Mouse (Mus musculus) CD4-positive, CD25-positive, alpha-beta regulatory T cell, adult 9 weeks (primary cell): Measurements from ENCODE around the gene Exoc3l2. TPM values are rescaled to one million over a fixed set of nuclear protein-coding genes. Genes with fewer than 3 reads are reported as not detected.

Source experiments
- polyA plus RNA-seq: library from polyadenylated mRNA; unstranded; fragments of 100-300 nt; shearing (Covaris generic); gene quantifications from one replicate; pipeline ENCODE4 v1.2.1, GENCODE M21; 2017

The Exoc3l2 gene
- not detected for polyA plus RNA-seq

DNA sequence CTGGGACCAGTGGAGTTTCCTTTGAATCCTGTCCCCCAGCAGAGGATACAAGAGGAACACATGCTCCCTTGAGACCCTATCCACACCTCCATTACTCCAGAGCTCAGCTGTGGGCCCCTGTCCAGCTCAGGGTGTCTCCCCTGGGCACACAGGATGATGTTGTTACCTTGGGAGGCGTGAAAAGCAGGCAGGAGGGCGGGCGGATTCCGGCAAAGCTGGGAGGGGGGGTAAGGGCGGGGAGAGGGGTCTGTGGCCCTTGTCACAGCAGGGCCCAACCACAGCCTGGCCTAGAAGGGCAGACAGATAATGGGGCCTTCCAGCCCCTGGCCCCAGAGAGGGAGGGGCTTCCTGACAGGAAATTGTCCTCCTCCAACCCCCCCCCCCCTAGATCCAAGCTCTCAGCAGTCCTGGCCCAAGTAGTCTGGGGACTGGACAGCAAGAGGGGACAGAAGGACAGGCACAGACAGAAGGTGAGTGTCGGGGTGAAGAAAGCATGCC is at the start of gene Exoc3l2:
Exoc3l2 (plus strand) TSS at position 448 of the 498 bp plus-strand sequence.

DNA sequence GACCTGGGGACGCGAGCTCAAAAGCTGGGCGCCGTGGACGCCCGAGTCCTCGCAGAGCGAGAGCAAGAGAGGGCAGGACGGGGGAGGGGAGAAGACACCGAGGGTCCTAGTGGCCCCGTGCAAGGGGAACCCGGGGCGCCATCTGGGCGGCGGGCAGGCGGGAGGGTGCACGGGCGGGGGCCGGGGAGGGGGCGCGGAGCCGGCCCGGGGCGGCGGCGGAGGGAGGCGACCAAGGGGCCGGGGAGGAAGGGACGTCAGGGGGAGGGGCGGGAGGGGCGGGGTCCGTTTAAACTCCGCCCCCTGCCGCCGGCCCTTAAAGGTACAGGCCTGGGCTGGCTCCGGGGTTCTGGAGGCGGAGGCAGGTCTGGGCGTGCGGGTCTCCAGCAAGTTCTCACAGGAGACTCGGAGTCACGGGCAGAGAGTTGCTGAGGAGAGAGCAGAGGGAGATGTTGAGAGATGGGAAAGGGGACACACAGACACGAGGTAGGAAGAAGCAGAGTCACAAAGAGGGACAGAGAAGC is 4.5 kb upstream of the Exoc3l2 start, which contains the start of gene Mark4:
Mark4 (minus strand) TSS at position 231 of the 521 bp plus-strand sequence.

DNA sequence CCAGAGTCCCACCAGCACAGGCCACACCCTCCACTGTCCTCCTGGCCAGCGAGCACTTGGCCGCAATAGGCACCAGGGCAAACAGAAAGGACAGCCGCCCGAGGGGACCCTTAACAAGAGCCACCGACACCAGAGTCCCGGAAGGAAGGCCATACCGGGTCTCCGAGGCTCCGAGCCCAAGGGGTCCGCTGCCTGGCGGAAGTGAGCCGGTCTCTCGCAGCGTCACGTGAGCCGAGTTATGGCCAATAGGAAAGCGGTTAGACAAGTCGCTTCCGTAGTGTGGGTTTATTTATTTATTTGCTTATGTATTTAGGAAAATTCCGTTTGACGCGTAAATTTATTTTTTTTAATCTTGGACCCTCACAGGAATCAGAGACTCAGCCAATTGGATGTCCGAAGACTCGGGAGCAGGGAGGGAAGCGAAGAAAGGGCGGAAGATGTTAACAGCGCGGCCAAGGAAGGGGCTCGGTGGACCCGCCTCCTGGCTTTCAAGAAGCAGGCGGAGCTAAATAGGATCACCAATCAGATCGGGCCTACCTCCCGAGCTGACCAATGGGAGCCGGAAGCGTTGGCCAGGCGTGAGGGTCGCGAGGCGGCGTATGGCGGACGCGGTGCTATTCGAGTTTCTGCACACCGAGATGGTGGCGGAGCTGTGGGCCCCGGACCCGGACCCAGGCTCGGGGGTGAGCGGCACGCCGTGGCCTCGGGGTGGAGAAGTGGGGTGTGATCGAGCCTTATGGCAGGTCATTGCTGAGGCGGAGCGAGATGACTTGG is 45.2 kb downstream of the Exoc3l2 start, which contains the start of the genes Bloc1s3 and Trappc6a:
Bloc1s3 (minus strand) TSS at position 218 of the 774 bp plus-strand sequence.
Trappc6a (plus strand) TSS at position 246 of the 774 bp plus-strand sequence.

DNA sequence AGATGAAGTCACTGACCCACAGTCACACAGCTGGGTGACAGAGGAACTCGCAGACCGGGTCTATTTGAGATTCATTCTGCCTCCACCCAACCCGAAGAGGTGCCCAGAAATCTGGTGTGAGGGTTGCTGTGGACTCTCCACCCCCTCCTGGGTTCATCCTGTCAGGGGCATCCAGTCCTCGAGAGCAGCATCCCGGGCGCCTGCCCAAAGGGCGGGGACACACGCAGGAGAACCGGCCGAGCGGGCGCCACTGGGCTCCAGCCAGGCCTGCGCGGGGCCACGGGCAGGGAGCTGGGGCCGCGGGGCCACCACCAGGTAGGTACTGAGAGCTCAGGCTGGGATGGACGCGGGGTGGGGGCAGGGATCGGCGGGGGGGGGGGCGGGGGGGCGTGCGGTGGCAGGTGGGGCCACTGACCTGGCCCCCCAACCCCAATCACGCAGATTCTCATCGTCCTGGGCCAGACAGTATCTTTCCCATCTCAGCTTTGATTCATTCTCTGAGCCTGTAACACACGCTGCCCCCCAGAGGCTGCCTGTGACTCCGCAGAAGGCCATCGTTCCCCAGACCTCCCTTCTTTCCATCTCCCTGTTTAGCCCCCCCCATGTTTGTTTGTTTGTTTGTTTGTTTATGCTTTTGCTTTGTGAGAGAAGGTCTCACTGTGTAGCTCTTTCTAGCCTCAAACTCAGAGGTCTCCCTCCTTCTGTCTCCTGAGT is 54.7 kb downstream of the Exoc3l2 start, which contains the start of gene Nkpd1:
Nkpd1 (plus strand) TSS at position 187 of the 714 bp plus-strand sequence.

Other genes with a start within 250 kb of the Exoc3l2 start
- 25.6 TPM for gene Opa3, start 235.0 kb upstream of the Exoc3l2 start, polyA plus RNA-seq
- gene Vasp, start 191.5 kb upstream of the Exoc3l2 start, polyA plus RNA-seq: 301 TPM
- gene Ppm1n, start 183.3 kb upstream of the Exoc3l2 start, polyA plus RNA-seq: 1.3 TPM
- not detected for gene Rtn2, start 180.7 kb upstream of the Exoc3l2 start, polyA plus RNA-seq
- 0.94 TPM for gene Fosb, start 153.3 kb upstream of the Exoc3l2 start, polyA plus RNA-seq
- 88.0 TPM for gene Ercc1, start 118.6 kb upstream of the Exoc3l2 start, polyA plus RNA-seq
- gene Cd3eap, start 103.8 kb upstream of the Exoc3l2 start, polyA plus RNA-seq: 18.5 TPM
- 0.29 TPM for gene Ppp1r13l, start 103.6 kb upstream of the Exoc3l2 start, polyA plus RNA-seq
- gene Ercc2, start 81.3 kb upstream of the Exoc3l2 start, polyA plus RNA-seq: 11.8 TPM
- 16.4 TPM for gene Klc3, start 59.2 kb upstream of the Exoc3l2 start, polyA plus RNA-seq
- gene Ckm, start 58.6 kb upstream of the Exoc3l2 start, polyA plus RNA-seq: not detected
- gene Mark4, start 4.5 kb upstream of the Exoc3l2 start, polyA plus RNA-seq: 1.2 TPM
- gene Bloc1s3, start 45.0 kb downstream of the Exoc3l2 start, polyA plus RNA-seq: 0.47 TPM
- 128 TPM for gene Trappc6a, start 45.1 kb downstream of the Exoc3l2 start, polyA plus RNA-seq
- gene Nkpd1, start 54.5 kb downstream of the Exoc3l2 start, polyA plus RNA-seq: not detected
- gene Ppp1r37, start 99.7 kb downstream of the Exoc3l2 start, polyA plus RNA-seq: 3.6 TPM
- 2.1 TPM for gene Zfp296, start 114.0 kb downstream of the Exoc3l2 start, polyA plus RNA-seq
- gene Gemin7, start 114.3 kb downstream of the Exoc3l2 start, polyA plus RNA-seq: 75.5 TPM
- 10.0 TPM for gene Clasrp, start 141.2 kb downstream of the Exoc3l2 start, polyA plus RNA-seq
- 16.2 TPM for gene Relb, start 166.1 kb downstream of the Exoc3l2 start, polyA plus RNA-seq
- 130 TPM for gene Clptm1, start 201.7 kb downstream of the Exoc3l2 start, polyA plus RNA-seq
- not detected for gene Apoc2, start 214.6 kb downstream of the Exoc3l2 start, polyA plus RNA-seq
- not detected for gene Gm44805, start 218.1 kb downstream of the Exoc3l2 start, polyA plus RNA-seq
- gene Apoc4, start 218.1 kb downstream of the Exoc3l2 start, polyA plus RNA-seq: not detected
- gene Apoc1, start 229.3 kb downstream of the Exoc3l2 start, polyA plus RNA-seq: not detected
- gene Apoe, start 235.9 kb downstream of the Exoc3l2 start, polyA plus RNA-seq: 12.7 TPM